Mouse (Mus musculus) heart, embryonic 11.5 days (tissue): Measurements from ENCODE around the gene Tmem125. TPM values are rescaled to one million over a fixed set of nuclear protein-coding genes. Genes with fewer than 3 reads are reported as not detected.
"Not testable (repeated sequence)": the region's sequence is repeated elsewhere in the genome, so short reads cannot be mapped to it uniquely, and the experiment has no call there.

Experiments used
- ATAC-seq: fragments of 200-750 bp; cut with Nextera tagmentation; replicated peaks from 2 replicates; pipeline ENCODE4 v1.8.0; 2017; ENCODE audit warnings: moderate library complexity; ENCODE audit not compliant: insufficient number of reproducible peaks, low FRiP score, low TSS enrichment
- H3K27ac ChIP-seq: fragments of 300-500 bp; sonication (generic); 2 replicates; pipeline ENCODE4 v1.5.1; 2014; ENCODE audit warnings: mild to moderate bottlenecking, low read depth, low read length
- H3K27me3 ChIP-seq: fragments of 300-500 bp; sonication (generic); 2 replicates; pipeline ENCODE4 v1.6.1; 2014; ENCODE audit warnings: mild to moderate bottlenecking, low read length, mixed read lengths; ENCODE audit not compliant: control insufficient read depth, insufficient read depth
- H3K36me3 ChIP-seq: fragments of 300-500 bp; sonication (generic); 2 replicates; pipeline ENCODE4 v1.6.1; 2014; ENCODE audit warnings: mild to moderate bottlenecking, low read length, moderate library complexity, mixed read lengths; ENCODE audit not compliant: control insufficient read depth, insufficient read depth
- H3K4me1 ChIP-seq: fragments of 300-500 bp; sonication (generic); 2 replicates; pipeline ENCODE4 v1.6.1; 2014; ENCODE audit warnings: low read length; ENCODE audit not compliant: control insufficient read depth, insufficient read depth
- H3K4me2 ChIP-seq: fragments of 300-500 bp; sonication (generic); 2 replicates; pipeline ENCODE4 v1.6.1; 2014; ENCODE audit warnings: mild to moderate bottlenecking, moderate library complexity
- H3K4me3 ChIP-seq: fragments of 300-500 bp; sonication (generic); 2 replicates; pipeline ENCODE4 v1.5.1; 2014; ENCODE audit warnings: low read depth, low read length
- H3K9ac ChIP-seq: fragments of 300-500 bp; sonication (generic); 2 replicates; pipeline ENCODE4 v1.6.1; 2014; ENCODE audit warnings: mild to moderate bottlenecking, low read depth, low read length, moderate library complexity
- H3K9me3 ChIP-seq: fragments of 300-500 bp; sonication (generic); replicated peaks from 2 replicates; pipeline ENCODE4 v1.6.1; 2016; ENCODE audit warnings: low read length; ENCODE audit not compliant: control insufficient read depth
- WGBS: fragments of 180-500 bp; shearing (Covaris S2); extraction: QIAGEN DNeasy Blood & Tissue Kit; methylation state at CpG from one replicate; pipeline ENCODE4 v1.1.7; 2014; ENCODE audit not compliant: insufficient replicate concordance; 5-methylcytosine and 5-hydroxymethylcytosine counted together
- polyA plus RNA-seq: library from polyadenylated mRNA; unstranded; fragments of >200 nt; fragmentation: Nextera tagmentation; extraction: Ambion mirVana; gene quantifications from 2 replicates; pipeline ENCODE4 v1.2.1, GENCODE M21; 2014

The Tmem125 gene
- polyA plus RNA-seq, 1 experiment from 2014 or later, result 0.16 TPM

DNA sequence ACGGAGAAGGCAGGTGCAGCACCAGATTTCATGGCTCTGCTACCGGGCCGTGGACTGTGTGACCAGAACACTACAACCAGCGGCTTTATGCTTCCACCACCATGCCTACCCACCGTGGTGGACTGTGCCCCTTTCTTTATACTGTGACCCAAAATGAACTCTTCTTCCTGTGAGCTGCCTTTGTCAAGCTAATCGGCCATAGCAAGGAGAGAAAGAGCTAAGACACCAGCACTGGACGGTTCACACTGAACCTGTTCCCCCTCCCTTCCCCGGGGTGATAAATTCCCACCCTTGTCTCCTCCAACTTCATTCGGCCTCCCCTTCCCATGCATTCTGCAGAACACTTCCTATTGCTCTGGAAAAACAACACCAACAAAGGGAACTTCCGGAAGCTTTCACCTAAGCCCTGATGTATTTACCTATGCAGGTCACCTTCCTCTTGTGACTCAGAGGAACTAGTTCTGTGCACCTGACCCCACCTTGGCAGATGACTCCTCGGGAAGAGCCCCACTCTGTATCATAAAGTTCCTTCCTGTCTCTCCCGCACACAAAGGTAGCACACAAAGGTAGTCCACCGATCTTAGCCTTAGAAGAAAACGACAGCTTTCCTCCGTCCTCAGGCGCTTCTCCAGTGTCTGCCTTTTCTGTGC, 26.2 kb downstream of the Tmem125 start:
- no peak for ATAC-seq
- peak overlapping the region; percentile 51; the same call in 1 of the 2 replicates for H3K4me2 ChIP-seq

GRCm38 (mm10) chr4:118516699-118517496, 26.9 kb downstream of the Tmem125 start:
- ATAC-seq, result 0 out of 2 replicates have a peak, but pooled peaks have one; percentile 18
- Histone ChIP-seq H3K9me3 (no peaks in the 10 kb centered on the region), H3K27me3 (no peaks in the 10 kb centered on the region), H3K4me2 (peak overlapping the region; percentile 51), H3K4me3 (peak overlapping the region; percentile 2; the same call in 1 of the 2 replicates), H3K9ac (peak overlapping the region; percentile 3; the same call in 1 of the 2 replicates), H3K27ac (no peak overlapping the region), H3K4me1 (peaks cover 10% of the 10 kb centered on the region), H3K36me3 (no peaks in the 10 kb centered on the region)
- WGBS, result 2% methylated on average over 20 of the region's 20 CpGs

More for the DNA sequence above, 26.2 kb downstream of the Tmem125 start:
- WGBS, result 35% methylated on average over 16 of the region's 16 CpGs
- H3K9me3 ChIP-seq, result no peaks in the 10 kb centered on the region
- H3K27ac ChIP-seq, result no peak overlapping the region
- no peak overlapping the region for H3K9ac ChIP-seq
- H3K36me3 ChIP-seq, result no peaks in the 10 kb centered on the region
- peaks cover 10% of the 10 kb centered on the region for H3K4me1 ChIP-seq
- no peak overlapping the region for H3K4me3 ChIP-seq
- no peaks in the 10 kb centered on the region for H3K27me3 ChIP-seq

- no peak overlapping the region for H3K9ac ChIP-seq
- H3K9me3 ChIP-seq, result no peaks in the 10 kb centered on the region
- no peak overlapping the region for H3K4me2 ChIP-seq
- no peak for ATAC-seq
- H3K27ac ChIP-seq, result no peak overlapping the region
- no peaks in the 10 kb centered on the region for H3K36me3 ChIP-seq
- H3K27me3 ChIP-seq, result no peaks in the 10 kb centered on the region
- no peak overlapping the region for H3K4me3 ChIP-seq
- 18% methylated on average over 6 of the region's 6 CpGs for WGBS
- no peaks in the 10 kb centered on the region for H3K4me1 ChIP-seq
Measured at GRCm38 (mm10) chr4:118509050-118509449, 34.8 kb downstream of the Tmem125 start.

GRCm38 (mm10) chr4:118507171-118507570, 36.7 kb downstream of the Tmem125 start:
- H3K27ac ChIP-seq, H3K4me2 ChIP-seq, H3K27me3 ChIP-seq, ATAC-seq, H3K9me3 ChIP-seq, H3K4me1 ChIP-seq, H3K9ac ChIP-seq, H3K36me3 ChIP-seq, H3K4me3 ChIP-seq: not testable (repeated sequence)
- 86% methylated on average over 1 of the region's 1 CpGs for WGBS

- ATAC-seq, result no peak
- H3K27me3 ChIP-seq, result no peaks in the 10 kb centered on the region
- 69% methylated on average over 3 of the region's 3 CpGs for WGBS
Measured at GRCm38 (mm10) chr4:118505551-118505950, 38.3 kb downstream of the Tmem125 start.

DNA sequence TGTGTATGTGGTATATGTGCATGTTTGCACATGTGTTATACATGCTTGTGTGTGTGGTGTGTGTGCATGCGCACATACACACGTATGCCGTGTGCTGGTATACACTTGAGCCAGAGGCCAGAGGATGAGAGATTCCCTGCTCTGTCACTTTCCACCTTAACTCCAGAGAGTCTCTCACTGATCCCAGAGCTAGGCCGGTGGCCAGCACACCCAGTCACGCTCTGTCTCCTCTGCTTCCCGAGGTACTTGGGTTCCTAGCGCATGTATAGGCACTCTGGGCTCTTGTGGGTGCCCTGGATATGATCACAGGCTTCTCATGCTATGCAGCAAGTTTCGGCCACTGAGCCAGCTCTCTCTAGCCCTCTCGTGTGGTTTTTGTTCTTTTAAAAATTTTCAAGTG, 43.1 kb downstream of the Tmem125 start:
- no peaks in the 10 kb centered on the region for H3K27me3 ChIP-seq
- no peaks in the 10 kb centered on the region for H3K36me3 ChIP-seq
- no peak for ATAC-seq
- H3K27ac ChIP-seq, result no peak overlapping the region
- H3K9me3 ChIP-seq, result no peaks in the 10 kb centered on the region
- no peaks in the 10 kb centered on the region for H3K4me1 ChIP-seq
- H3K9ac ChIP-seq, result no peak overlapping the region
- H3K4me3 ChIP-seq, result no peak overlapping the region
- WGBS, result 72% methylated on average over 9 of the region's 9 CpGs
- H3K4me2 ChIP-seq, result no peak overlapping the region

More at GRCm38 (mm10) chr4:118505551-118505950, 38.3 kb downstream of the Tmem125 start:
- no peak overlapping the region for H3K4me3 ChIP-seq
- no peaks in the 10 kb centered on the region for H3K9me3 ChIP-seq
- no peaks in the 10 kb centered on the region for H3K4me1 ChIP-seq
- H3K9ac ChIP-seq, result no peak overlapping the region
- H3K4me2 ChIP-seq, result no peak overlapping the region
- H3K36me3 ChIP-seq, result no peaks in the 10 kb centered on the region
- no peak overlapping the region for H3K27ac ChIP-seq

DNA sequence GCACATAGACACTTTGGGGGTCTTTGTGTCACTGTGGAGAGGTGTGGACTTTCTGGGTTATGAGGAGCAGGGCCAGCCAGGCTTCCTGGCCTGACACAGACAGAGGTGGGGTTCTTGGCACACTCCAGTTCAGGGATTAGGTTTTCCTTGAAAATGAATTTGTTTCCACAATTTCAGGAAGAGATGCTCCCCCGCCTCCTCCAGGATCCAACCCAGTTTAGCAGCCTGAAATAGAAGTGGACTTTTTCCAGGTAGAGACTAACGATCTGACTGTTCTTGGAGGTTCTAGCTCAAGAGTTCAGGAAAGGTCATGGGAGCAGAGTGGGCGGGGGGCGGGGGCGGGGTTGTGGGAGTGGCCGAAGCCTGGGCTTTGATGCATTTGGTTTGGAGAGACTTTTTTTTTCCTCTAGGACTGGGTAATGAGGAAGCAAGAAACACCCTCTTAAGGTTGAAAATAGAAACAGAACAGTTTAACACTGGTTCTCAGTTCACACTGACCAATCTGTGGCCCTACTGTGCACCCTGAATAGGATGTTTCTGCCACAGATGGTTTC, 43.6 kb downstream of the Tmem125 start:
- Histone ChIP-seq H3K27ac (no peak overlapping the region), H3K36me3 (no peaks in the 10 kb centered on the region), H3K4me3 (no peak overlapping the region), H3K9ac (no peak overlapping the region), H3K4me1 (no peaks in the 10 kb centered on the region), H3K4me2 (no peak overlapping the region), H3K9me3 (no peaks in the 10 kb centered on the region), H3K27me3 (no peaks in the 10 kb centered on the region)
- ATAC-seq, result no peak
- WGBS, result 53% methylated on average over 6 of the region's 6 CpGs
